Comparison of ENCODE assay signal across 11 mouse cellular contexts in the genomic region with DNA sequence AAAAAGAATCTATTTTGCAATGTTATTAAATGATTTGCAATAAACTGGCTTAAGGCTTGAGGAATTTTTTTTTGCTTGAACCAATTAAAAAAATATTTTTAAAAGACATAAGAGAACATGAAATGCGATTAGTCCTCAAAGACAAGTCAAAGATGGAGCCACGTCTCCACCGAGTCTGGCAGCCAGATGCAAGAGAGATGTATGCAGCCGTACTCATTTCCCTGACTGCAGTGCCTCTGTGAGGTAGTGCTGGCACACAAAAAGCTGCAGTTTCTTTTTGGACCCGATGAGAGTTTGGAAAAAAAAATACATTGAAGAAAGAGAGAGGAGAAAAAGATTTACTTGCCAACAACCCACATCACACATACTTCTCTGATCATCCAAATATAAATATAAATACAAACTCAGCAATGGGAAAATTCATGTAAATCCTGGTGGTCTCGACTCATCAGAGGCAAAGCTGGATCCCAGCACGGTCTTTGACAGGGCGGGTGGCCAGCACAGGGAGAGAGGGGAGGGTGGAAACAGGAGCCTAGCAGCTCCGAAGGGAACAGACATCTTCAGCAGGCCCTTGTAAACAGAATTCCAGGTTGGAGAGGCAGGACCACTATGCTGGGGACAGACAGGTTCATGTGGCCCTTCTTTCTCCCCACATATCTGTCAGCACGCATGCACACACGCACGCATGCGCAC. TPM values are rescaled to one million over a fixed set of nuclear protein-coding genes. Genes with fewer than 3 reads are reported as not detected.
DNase-seq lines count a peak whose midpoint lies in the region; ATAC-seq lines count a peak whose summit lies in the region.
"Had no signal": no experiment of that assay in that cellular context is flagged by ENCODE, and none has a peak within 500 bp of the region (broad histone marks: within the 10 kb centered on the region; RNA-seq: fewer than 3 reads in every experiment).

No protein-coding gene starts in this region.

- H3K36me3 ChIP-seq in heart, embryonic 15.5 days: no peaks in the 10 kb centered on the region; the same call in 1 of the 2 replicates
- peaks cover 37% of the 10 kb centered on the region for H3K36me3 ChIP-seq in embryonic facial prominence, embryonic 15.5 days
- H3K36me3 ChIP-seq in limb, embryonic 15.5 days: peaks cover 54% of the 10 kb centered on the region

- DNase-seq in heart, postnatal 36 days: no peak
- peak; percentile 45 for DNase-seq in lung, postnatal 10 days
- no peak for DNase-seq in lung, postnatal 14 days
- no peak for DNase-seq in kidney, postnatal 10 days
- no peak for DNase-seq in layer of hippocampus, adult 11-12 months (ENCODE audit: low spot score)
- DNase-seq: adrenal gland, postnatal 14 days; cerebellum, adult 11 months had no signal

- ATAC-seq in heart, embryonic 15.5 days (replicated peaks; ENCODE audit: insufficient number of reproducible peaks, insufficient read depth, low FRiP score, low read depth): no peak
- ATAC-seq in embryonic facial prominence, embryonic 15.5 days (ENCODE audit: insufficient number of reproducible peaks, low FRiP score, low TSS enrichment, low read depth): peak; percentile 63
- no peak for ATAC-seq in limb, embryonic 15.5 days (ENCODE audit: insufficient number of reproducible peaks, low FRiP score, low TSS enrichment, low read depth)

- H3K4me1 ChIP-seq in heart, embryonic 15.5 days (replicated peaks): peaks cover 9% of the 10 kb centered on the region; the same call in 1 of the 2 replicates
- peaks cover 48% of the 10 kb centered on the region for H3K4me1 ChIP-seq in embryonic facial prominence, embryonic 15.5 days
- peaks cover 56% of the 10 kb centered on the region for H3K4me1 ChIP-seq in limb, embryonic 15.5 days

- no peak overlapping the region for H3K4me2 ChIP-seq in heart, embryonic 15.5 days
- H3K4me2 ChIP-seq in embryonic facial prominence, embryonic 15.5 days (replicated peaks): peak overlapping the region; percentile 12; the same call in 1 of the 2 replicates
- 0 out of 2 replicates have a peak overlapping the region, but pooled peaks have one; percentile 5 for H3K4me2 ChIP-seq in limb, embryonic 15.5 days

- no peaks in the 10 kb centered on the region for H3K9me3 ChIP-seq in heart, embryonic 15.5 days (replicated peaks)
- no peaks in the 10 kb centered on the region for H3K9me3 ChIP-seq in embryonic facial prominence, embryonic 15.5 days (replicated peaks)
- no peaks in the 10 kb centered on the region for H3K9me3 ChIP-seq in limb, embryonic 15.5 days

- H3K27me3 ChIP-seq in heart, embryonic 15.5 days: no peaks in the 10 kb centered on the region
- H3K27me3 ChIP-seq in embryonic facial prominence, embryonic 15.5 days: no peaks in the 10 kb centered on the region
- H3K27me3 ChIP-seq in limb, embryonic 15.5 days: no peaks in the 10 kb centered on the region
- H3K27me3 ChIP-seq: CH12.LX had no signal

- intact Hi-C loops in heart, postnatal 36 days (cut with DNase I): no loop called here

- H3K4me3 ChIP-seq in heart, embryonic 15.5 days: no peak overlapping the region
- H3K4me3 ChIP-seq in embryonic facial prominence, embryonic 15.5 days (replicated peaks): no peak overlapping the region
- H3K4me3 ChIP-seq in limb, embryonic 15.5 days: no peak overlapping the region

- peak overlapping the region; percentile 10; the same call in 1 of the 2 replicates for H3K27ac ChIP-seq in heart, embryonic 15.5 days
- H3K27ac ChIP-seq in embryonic facial prominence, embryonic 15.5 days (replicated peaks): peak overlapping the region; percentile 89
- peak overlapping the region; percentile 92 for H3K27ac ChIP-seq in limb, embryonic 15.5 days

- 66% methylated on average over 13 of the region's 13 CpGs for WGBS in heart, embryonic 15.5 days
- 33% methylated on average over 13 of the region's 13 CpGs for WGBS in embryonic facial prominence, embryonic 15.5 days
- WGBS in limb, embryonic 15.5 days: 45% methylated on average over 13 of the region's 13 CpGs

- no peak overlapping the region for H3K9ac ChIP-seq in heart, embryonic 15.5 days
- H3K9ac ChIP-seq in embryonic facial prominence, embryonic 15.5 days: no peak overlapping the region
- H3K9ac ChIP-seq in limb, embryonic 15.5 days: no peak overlapping the region

RNA-seq across cellular contexts. Expression of a gene that starts 48.0 kb away (rescaled TPM):
- 7.7 and 14.0 TPM in 2 replicates for polyA plus RNA-seq in heart, embryonic 15.5 days (2015; fragmentation: Nextera tagmentation; extraction: Ambion mirVana)
- total RNA-seq in heart, postnatal 36 days (2021): 1 to 10 TPM; 4.8 to 5.9 TPM
- 42.3 and 49.1 TPM in 2 replicates for polyA plus RNA-seq in embryonic facial prominence, embryonic 15.5 days (2015; fragmentation: Nextera tagmentation; extraction: Ambion mirVana)
- polyA plus RNA-seq in limb, embryonic 15.5 days (2015; fragmentation: Nextera tagmentation; extraction: Ambion mirVana): 56.1 and 57.6 TPM in 2 replicates

Comparison
In these comparisons a context has a peak if more than half of its experiments do, and no peak if none do; other contexts are left out.
1. H3K27ac ChIP-seq: peak in every context shown above with its lines; median percentile 92 in limb, embryonic 15.5 days; 89 in embryonic facial prominence, embryonic 15.5 days; 10 in heart, embryonic 15.5 days.